Mouse (Mus musculus) limb, embryonic 13.5 days (tissue): ENCODE results near the gene Kmt5a. TPM values are rescaled to one million over a fixed set of nuclear protein-coding genes. Genes with fewer than 3 reads are reported as not detected.
"Not testable (repeated sequence)": the region's sequence is repeated elsewhere in the genome, so short reads cannot be mapped to it uniquely, and the experiment has no call there.

Experiments
- ATAC-seq: fragments of 200-750 bp; cut with Nextera tagmentation; 2 replicates; pipeline ENCODE4 v1.8.0; 2017; ENCODE audit warnings: low read depth, moderate number of reproducible peaks, moderate TSS enrichment; ENCODE audit not compliant: low FRiP score
- H3K27ac ChIP-seq: fragments of 300-500 bp; sonication (generic); 2 replicates; pipeline ENCODE4 v1.5.1; 2015; ENCODE audit warnings: inconsistent platforms, mild to moderate bottlenecking, moderate library complexity
- H3K27me3 ChIP-seq: fragments of 300-500 bp; sonication (generic); 2 replicates; pipeline ENCODE4 v1.6.1; 2015; ENCODE audit warnings: mild to moderate bottlenecking, inconsistent platforms
- H3K36me3 ChIP-seq: fragments of 300-500 bp; sonication (generic); 2 replicates; pipeline ENCODE4 v1.6.1; 2015; ENCODE audit warnings: inconsistent platforms, mild to moderate bottlenecking, moderate library complexity
- H3K4me1 ChIP-seq: fragments of 300-500 bp; sonication (generic); 2 replicates; pipeline ENCODE4 v1.6.1; 2015; ENCODE audit warnings: inconsistent platforms
- H3K4me2 ChIP-seq: fragments of 300-500 bp; sonication (generic); replicated peaks from 2 replicates; pipeline ENCODE4 v1.6.1; 2015; ENCODE audit warnings: inconsistent platforms, mild to moderate bottlenecking, moderate library complexity
- H3K4me3 ChIP-seq: fragments of 300-500 bp; sonication (generic); 2 replicates; pipeline ENCODE4 v1.5.1; 2015; ENCODE audit warnings: moderate library complexity, mild to moderate bottlenecking, inconsistent platforms
- H3K9ac ChIP-seq: fragments of 300-500 bp; sonication (generic); 2 replicates; pipeline ENCODE4 v1.6.1; 2015; ENCODE audit warnings: mild to moderate bottlenecking, inconsistent platforms
- H3K9me3 ChIP-seq: fragments of 300-500 bp; sonication (generic); 2 replicates; pipeline ENCODE4 v1.6.1; 2016; ENCODE audit warnings: inconsistent platforms
- WGBS: fragments of 180-500 bp; shearing (Covaris S2); methylation state at CpG from one replicate; pipeline ENCODE4 v1.1.7; 2015; 5-methylcytosine and 5-hydroxymethylcytosine counted together
- polyA plus RNA-seq: library from polyadenylated mRNA; unstranded; fragments of >200 nt; fragmentation: Nextera tagmentation; extraction: Ambion mirVana; gene quantifications from 2 replicates; pipeline ENCODE4 v1.2.1, GENCODE M21; 2015

The Kmt5a gene
- polyA plus RNA-seq, 1 experiment from 2014 or later: 36.0 TPM

DNA sequence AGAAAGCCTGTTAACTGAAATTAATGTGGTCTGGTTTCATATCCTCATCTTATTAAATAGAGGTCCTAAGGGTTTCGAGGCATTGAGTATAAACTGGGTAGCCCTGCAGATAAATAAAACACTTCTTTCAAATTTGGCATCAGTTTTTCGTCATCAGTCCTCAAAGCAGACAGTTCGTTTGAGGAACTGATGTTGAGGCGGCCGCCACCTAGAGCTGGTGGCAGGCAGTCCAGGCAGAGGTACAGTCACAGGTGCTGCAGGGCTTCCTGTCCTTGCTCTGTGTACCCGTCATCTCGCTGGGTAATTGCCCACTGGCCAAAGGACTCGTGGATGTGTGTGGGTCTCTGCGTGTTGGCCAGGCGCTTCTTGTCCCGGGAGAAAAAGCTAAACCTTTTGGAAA is 53.7 kb downstream of the Kmt5a start:
- 87% methylated on average over 11 of the region's 11 CpGs for WGBS

DNA sequence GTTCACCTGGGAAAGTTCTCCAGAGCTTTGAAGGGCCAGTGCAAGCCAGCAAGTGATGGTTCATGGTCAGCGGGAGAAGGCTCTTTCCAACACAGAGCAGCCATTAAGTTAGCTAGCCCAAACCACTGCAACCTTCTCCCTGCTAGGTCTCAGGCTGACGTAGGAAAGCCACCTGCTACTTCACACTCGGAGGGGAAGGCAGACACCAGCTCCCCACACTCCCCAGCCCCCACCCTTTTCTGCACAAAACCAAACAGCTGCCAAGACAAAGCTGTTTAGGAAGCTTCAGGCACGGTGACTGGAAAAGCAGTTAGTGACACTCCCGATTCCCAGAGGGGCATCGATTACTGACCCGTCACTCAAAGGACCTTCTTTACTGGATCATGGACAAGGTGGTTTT is 55.8 kb downstream of the Kmt5a start:
- Histone ChIP-seq H3K9me3 (no peaks in the 10 kb centered on the region), H3K9ac (no peak overlapping the region), H3K4me2 (no peak overlapping the region), H3K27ac (no peak overlapping the region), H3K27me3 (no peaks in the 10 kb centered on the region), H3K4me3 (no peak overlapping the region), H3K4me1 (no peaks in the 10 kb centered on the region), H3K36me3 (peaks cover 88% of the 10 kb centered on the region)
- WGBS: 74% methylated on average over 7 of the region's 7 CpGs
- no peak for ATAC-seq

More for the DNA sequence above, 53.7 kb downstream of the Kmt5a start:
- H3K9ac ChIP-seq: no peak overlapping the region
- H3K4me1 ChIP-seq: 0 out of 2 replicates have a peak, but pooled peaks cover 3% of the 10 kb centered on the region
- no peak overlapping the region for H3K4me3 ChIP-seq
- H3K27ac ChIP-seq: no peak overlapping the region
- no peak for ATAC-seq
- no peaks in the 10 kb centered on the region for H3K9me3 ChIP-seq
- H3K27me3 ChIP-seq: no peaks in the 10 kb centered on the region
- peaks cover 92% of the 10 kb centered on the region for H3K36me3 ChIP-seq
- no peak overlapping the region for H3K4me2 ChIP-seq

DNA sequence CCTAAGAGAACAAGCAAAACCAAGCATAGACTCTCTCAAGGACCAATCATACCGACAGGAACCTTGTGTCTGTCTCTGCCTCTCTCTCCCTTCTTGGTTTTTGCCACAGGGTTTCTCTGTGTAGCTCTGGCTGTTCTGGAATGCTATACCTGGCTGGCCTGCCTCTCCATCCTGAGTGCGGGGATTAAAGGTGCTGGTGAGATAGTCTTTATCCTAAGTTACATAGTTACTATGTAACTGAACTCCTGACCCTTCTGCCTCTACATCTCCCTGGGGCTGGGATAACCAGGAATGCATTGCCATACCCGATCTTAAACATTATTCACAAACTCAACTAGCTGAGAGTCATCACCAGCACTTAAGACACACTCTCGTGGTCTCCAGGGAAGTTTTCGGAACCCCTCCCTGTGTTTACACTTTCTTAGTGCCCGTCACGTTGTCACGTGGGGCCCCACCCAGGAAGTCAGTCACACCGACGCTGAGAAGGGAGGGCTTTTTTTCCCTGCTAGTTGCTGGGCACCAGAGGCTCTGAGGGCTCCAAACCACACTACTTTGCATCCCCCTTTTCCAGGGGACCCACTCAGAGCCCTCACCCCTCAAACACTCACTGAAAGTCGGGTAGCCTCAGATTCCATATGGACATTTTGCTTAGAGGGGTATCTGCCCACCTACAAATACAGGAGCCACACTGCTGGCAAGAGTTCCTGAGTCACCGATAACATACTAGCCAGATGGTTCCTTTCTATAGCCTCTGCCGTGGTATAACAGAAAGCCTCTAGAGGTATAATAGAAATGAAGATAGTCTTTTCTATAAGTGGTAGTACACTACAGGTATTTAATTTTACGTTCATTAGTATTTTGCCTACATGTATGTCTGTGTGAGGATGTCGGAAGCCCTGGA is 57.1 kb downstream of the Kmt5a start:
- peaks cover 88% of the 10 kb centered on the region for H3K36me3 ChIP-seq
- H3K9me3 ChIP-seq: no peaks in the 10 kb centered on the region
- H3K4me3 ChIP-seq: no peak overlapping the region
- no peak overlapping the region for H3K9ac ChIP-seq
- H3K4me1 ChIP-seq: no peaks in the 10 kb centered on the region
- no peak overlapping the region for H3K4me2 ChIP-seq
- no peak overlapping the region; the same call in 1 of the 2 replicates for H3K27ac ChIP-seq
- no peaks in the 10 kb centered on the region for H3K27me3 ChIP-seq
- ATAC-seq: no peak
- 75% methylated on average over 15 of the region's 15 CpGs for WGBS

DNA sequence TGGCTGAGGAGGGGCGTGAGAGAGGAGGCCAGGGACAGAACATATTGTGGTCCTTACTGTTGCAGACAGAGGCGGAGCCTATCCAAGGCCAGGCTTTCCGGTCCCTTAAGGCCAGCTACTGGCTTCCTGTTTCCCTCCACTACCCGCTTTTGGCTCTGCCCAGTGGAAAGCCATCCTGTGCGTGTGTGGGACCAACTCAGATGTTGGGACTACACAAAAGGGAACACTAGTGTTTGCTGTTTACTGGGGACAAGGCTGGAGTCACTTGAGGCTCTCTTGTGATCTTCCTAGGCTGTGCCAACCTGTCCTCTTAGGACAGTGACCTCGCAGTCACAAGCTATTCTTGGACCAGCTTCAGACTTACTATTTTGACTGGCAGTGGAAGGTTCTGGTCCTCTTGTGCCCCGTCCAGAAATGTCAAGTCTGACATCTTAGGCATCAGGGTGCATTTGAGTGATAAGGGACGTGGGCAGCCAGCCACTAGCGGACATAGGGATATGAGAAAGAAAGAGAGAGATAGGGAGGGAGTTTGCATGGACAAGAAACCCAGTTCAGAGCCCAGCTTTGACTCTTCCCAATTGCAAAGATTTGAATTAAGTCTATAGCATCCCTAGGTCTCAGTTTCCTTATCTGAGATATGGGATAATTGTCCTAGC is 58.6 kb downstream of the Kmt5a start:
- Histone ChIP-seq H3K27me3 (no peaks in the 10 kb centered on the region), H3K27ac (no peak overlapping the region; the same call in 1 of the 2 replicates), H3K4me1 (no peaks in the 10 kb centered on the region), H3K9me3 (no peaks in the 10 kb centered on the region), H3K4me3 (no peak overlapping the region), H3K4me2 (no peak overlapping the region), H3K36me3 (peaks cover 88% of the 10 kb centered on the region), H3K9ac (no peak overlapping the region)
- ATAC-seq: no peak
- 83% methylated on average over 9 of the region's 9 CpGs for WGBS

DNA sequence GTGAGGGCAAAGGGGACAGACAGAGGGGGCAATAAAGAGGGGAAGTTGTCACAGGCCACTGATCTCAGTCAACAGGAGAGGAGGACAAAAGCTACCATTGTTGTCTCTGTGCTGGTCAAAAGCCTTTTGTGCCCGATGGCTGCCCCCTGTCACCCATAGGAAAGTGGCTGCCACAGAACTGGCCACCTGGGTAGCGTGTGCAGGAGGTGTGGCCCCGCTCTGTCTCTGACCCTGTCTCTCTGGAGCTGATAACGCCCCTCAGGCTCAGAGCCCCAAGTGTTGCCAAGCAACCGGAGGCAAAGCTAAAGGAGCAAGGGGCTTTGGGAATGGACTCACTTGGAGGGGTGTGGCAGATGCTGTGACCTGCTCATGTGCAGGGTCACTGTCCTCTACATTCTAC is 59.3 kb downstream of the Kmt5a start:
- Histone ChIP-seq H3K4me1 (no peaks in the 10 kb centered on the region), H3K27ac (no peak overlapping the region), H3K4me3 (no peak overlapping the region), H3K36me3 (peaks cover 88% of the 10 kb centered on the region), H3K4me2 (no peak overlapping the region), H3K9ac (no peak overlapping the region), H3K27me3 (no peaks in the 10 kb centered on the region), H3K9me3 (no peaks in the 10 kb centered on the region)
- 68% methylated on average over 5 of the region's 5 CpGs for WGBS
- no peak for ATAC-seq

DNA sequence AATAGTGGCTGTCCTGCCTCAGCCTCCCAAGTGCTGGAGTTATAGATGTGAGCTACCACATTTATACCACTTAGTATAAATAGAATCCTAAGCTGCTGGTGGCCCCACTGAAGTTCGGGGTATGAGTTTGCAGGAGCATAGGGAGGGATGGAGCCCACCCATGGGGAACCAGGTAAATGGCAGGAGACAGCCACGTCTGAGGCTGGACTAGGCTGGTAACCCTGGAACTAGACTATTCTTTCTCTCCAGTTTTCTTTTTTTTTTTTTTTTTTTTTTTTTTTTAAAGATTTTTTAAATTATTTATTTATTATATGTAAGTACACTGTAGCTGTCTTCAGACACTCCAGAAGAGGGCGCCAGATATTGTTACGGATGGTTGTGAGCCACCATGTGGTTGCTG is 60.3 kb downstream of the Kmt5a start:
- not testable (repeated sequence) for H3K27me3 ChIP-seq, H3K9me3 ChIP-seq, H3K9ac ChIP-seq, H3K27ac ChIP-seq, H3K4me3 ChIP-seq, H3K4me2 ChIP-seq, ATAC-seq, H3K4me1 ChIP-seq
- 74% methylated on average over 4 of the region's 4 CpGs for WGBS
- H3K36me3 ChIP-seq: peaks cover 87% of the 10 kb centered on the region

DNA sequence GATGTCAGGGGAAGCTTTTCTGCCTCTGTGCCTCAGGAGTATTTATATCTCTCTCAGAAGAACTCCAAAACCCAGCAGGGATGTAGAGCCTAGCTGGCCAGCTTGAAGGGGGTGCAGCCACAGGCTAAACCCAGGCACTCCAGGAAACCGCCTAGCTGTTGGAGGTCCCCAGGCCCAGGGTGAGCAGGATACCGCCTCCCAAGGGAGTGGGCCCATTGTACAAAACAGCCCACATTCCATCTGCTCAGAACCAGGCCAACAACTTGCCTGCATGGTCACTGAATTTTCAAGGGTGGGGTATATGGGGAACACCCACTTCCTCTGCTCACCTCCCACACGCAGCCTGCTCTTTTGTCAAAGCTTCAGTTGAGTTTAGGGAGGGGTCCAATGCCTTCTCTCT is 60.8 kb downstream of the Kmt5a start:
- no peaks in the 10 kb centered on the region for H3K4me1 ChIP-seq

DNA sequence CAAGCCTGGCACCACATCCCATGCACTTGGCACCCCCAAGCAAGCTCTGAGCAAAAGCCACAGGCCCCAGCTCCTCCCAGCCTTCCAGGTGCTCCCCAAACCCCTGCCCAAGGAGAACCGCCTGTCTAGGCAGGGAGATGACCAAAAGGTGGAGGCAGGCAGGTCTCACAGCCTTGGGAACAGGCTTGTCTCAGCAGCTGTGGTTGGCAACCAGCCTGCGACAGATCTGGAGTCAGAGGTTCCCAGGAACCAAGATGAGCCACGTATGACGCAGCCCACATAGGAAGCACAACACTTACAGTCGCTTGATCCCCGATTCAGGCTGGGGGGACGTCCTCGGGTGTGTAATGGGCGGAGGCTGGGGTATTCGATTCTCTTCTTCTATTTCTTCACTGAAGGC is 61.8 kb downstream of the Kmt5a start:
- Histone ChIP-seq H3K36me3 (peaks cover 84% of the 10 kb centered on the region), H3K4me3 (no peak overlapping the region), H3K9ac (no peak overlapping the region), H3K27ac (no peak overlapping the region), H3K27me3 (no peaks in the 10 kb centered on the region), H3K4me2 (no peak overlapping the region), H3K4me1 (no peaks in the 10 kb centered on the region), H3K9me3 (no peaks in the 10 kb centered on the region)
- 87% methylated on average over 10 of the region's 10 CpGs for WGBS
- ATAC-seq: no peak

More for the DNA sequence above, 60.8 kb downstream of the Kmt5a start:
- peaks cover 87% of the 10 kb centered on the region for H3K36me3 ChIP-seq
- H3K27me3 ChIP-seq: no peaks in the 10 kb centered on the region
- H3K4me3 ChIP-seq: no peak overlapping the region
- H3K9me3 ChIP-seq: no peaks in the 10 kb centered on the region
- ATAC-seq: no peak
- H3K9ac ChIP-seq: no peak overlapping the region
- no peak overlapping the region for H3K27ac ChIP-seq
- WGBS: 93% methylated on average over 3 of the region's 3 CpGs
- no peak overlapping the region for H3K4me2 ChIP-seq

DNA sequence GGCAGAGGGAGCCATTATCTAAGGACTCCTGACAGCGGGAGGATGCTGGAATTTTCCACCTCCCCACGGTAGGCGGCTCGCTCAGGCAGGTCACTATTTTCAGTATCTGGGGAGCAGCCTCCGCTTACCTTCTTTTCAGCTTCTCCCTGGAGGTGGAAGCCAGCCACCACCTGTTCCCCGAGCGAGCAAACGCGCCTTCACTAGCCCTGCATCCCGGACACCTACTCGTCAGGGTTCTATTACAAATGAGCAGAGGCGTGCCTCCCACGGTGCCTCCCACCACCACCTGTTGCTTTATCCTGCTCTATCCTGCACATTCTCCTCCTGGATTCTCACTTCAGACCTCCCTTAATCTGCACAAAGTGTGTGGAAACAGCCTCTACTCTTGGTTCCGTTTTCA is 64.0 kb downstream of the Kmt5a start:
- Histone ChIP-seq H3K36me3 (peaks cover 83% of the 10 kb centered on the region), H3K4me3 (no peak overlapping the region), H3K9me3 (no peaks in the 10 kb centered on the region), H3K9ac (no peak overlapping the region), H3K4me1 (no peaks in the 10 kb centered on the region; the same call in 1 of the 2 replicates), H3K27me3 (no peaks in the 10 kb centered on the region), H3K4me2 (no peak overlapping the region), H3K27ac (no peak overlapping the region)
- 60% methylated on average over 14 of the region's 14 CpGs for WGBS
- ATAC-seq: no peak

DNA sequence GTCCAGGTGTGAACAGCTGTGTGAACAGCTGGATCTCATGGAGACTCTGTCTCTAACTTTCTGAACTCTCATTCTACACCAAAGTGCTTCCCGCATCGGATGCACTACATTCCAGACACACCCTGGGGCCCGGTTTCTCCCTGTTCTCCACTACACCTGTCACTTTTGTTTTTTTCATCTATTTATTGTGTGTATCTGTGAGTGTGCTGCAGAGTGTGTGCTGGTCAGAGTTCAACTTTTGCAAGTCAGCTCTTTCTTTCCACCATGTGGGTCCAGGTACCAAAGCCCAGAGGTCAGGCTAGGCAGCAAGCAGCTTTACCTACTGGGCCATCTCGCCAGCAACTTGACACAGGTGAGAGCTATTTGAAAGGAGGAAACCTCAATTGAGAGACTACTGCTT is 65.5 kb downstream of the Kmt5a start:
- no peaks in the 10 kb centered on the region for H3K9me3 ChIP-seq
- no peak overlapping the region for H3K27ac ChIP-seq
- 86% methylated on average over 4 of the region's 4 CpGs for WGBS
- H3K4me1 ChIP-seq: no peaks in the 10 kb centered on the region; the same call in 1 of the 2 replicates
- H3K4me2 ChIP-seq: no peak overlapping the region
- H3K4me3 ChIP-seq: no peak overlapping the region
- H3K36me3 ChIP-seq: peaks cover 85% of the 10 kb centered on the region
- H3K27me3 ChIP-seq: no peaks in the 10 kb centered on the region
- no peak for ATAC-seq
- H3K9ac ChIP-seq: no peak overlapping the region

DNA sequence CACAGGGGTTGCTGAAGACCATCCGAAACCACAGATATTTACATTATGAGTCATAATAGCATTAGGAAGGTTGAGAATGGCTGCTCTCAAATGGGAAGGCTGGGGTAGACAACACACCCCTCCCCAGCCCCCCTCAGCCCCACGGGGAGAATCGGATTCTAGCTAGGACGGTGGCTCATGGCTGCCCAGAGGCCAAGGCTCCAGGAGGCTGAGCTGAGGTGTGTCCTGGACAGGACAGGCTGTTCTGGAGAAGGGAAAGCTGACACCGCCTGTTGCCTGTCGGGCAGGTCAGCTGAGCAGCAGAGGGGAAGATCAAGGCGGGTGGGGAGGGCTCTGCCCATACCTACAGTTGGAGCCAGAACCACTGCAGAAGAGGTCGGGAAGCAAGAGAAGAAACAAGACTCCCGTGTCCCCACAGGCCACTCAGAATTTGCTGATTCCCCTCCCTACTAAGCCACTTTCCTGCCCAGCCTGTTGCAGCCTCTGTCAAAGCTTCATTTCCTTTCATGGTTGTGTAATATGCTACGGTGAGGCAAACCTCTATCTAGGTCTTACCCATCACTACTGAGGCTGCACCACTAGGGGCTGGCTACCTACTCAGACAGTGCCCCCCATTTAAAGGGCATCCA is 67.1 kb downstream of the Kmt5a start:
- ATAC-seq: no peak
- no peak overlapping the region for H3K4me2 ChIP-seq
- no peaks in the 10 kb centered on the region for H3K9me3 ChIP-seq
- no peak overlapping the region for H3K27ac ChIP-seq
- no peaks in the 10 kb centered on the region; the same call in 1 of the 2 replicates for H3K4me1 ChIP-seq
- H3K27me3 ChIP-seq: no peaks in the 10 kb centered on the region
- H3K9ac ChIP-seq: no peak overlapping the region
- WGBS: 53% methylated on average over 10 of the region's 10 CpGs
- H3K36me3 ChIP-seq: peaks cover 84% of the 10 kb centered on the region
- H3K4me3 ChIP-seq: no peak overlapping the region

DNA sequence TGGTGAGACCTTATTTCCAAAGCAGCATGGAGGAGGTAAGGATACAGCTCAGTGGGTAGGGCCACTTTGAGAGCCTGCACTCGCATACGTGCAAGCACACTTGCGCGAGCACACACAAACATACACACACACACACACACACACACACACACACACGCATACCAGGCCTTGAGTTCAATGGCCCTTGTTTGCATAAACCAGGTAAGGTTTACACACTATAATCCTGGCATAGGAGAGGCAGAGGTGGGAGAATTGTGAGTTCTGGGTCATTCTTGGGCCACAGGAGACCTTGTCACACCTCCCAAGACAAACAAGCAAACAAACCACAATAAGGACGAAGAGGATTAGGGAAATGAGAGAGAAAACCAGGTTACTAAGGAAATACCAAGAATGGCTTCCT is 69.5 kb downstream of the Kmt5a start:
- 94% methylated on average over 6 of the region's 6 CpGs for WGBS
- H3K27ac ChIP-seq: no peak overlapping the region
- H3K4me2 ChIP-seq: no peak overlapping the region
- no peak for ATAC-seq
- no peak overlapping the region for H3K9ac ChIP-seq
- H3K36me3 ChIP-seq: peaks cover 84% of the 10 kb centered on the region
- H3K9me3 ChIP-seq: peaks cover 5% of the 10 kb centered on the region; the same call in 1 of the 2 replicates
- H3K4me3 ChIP-seq: no peak overlapping the region
- no peaks in the 10 kb centered on the region for H3K27me3 ChIP-seq
- H3K4me1 ChIP-seq: no peaks in the 10 kb centered on the region; the same call in 1 of the 2 replicates
